Mouse (Mus musculus) heart, adult 2 months (tissue): ENCODE measurements at regions not wholly inside any gene's neighbourhood (a gene's known extent, or its start where the extent isn't known, plus 50 kb on each side); places are given as distances from the start of the nearest gene placed in this dataset.

ENCODE experiments used
- CTCF ChIP-seq: fragments of 200-600 bp; IDR thresholded peaks from 2 replicates; pipeline ENCODE4 v1.8.1; 2022; ENCODE audit warnings: antibody characterized with exemption, mild to moderate bottlenecking, moderate library complexity
- POLR2A ChIP-seq: fragments of 200-500 bp; IDR thresholded peaks from 2 replicates; pipeline ENCODE4 v1.6.1; 2011; ENCODE audit warnings: mild to moderate bottlenecking, low read depth, low read length, control low read depth; ENCODE audit not compliant: insufficient read depth

GRCm38 (mm10) chr4:72996102-72996501 is 143.7 kb upstream of the Aldoart1 start:
- TF ChIP-seq POLR2A (no peak), CTCF (no peak)
